Mouse (Mus musculus): ENCODE results near the gene Sprn. TPM values are rescaled to one million over a fixed set of nuclear protein-coding genes. Genes with fewer than 3 reads are reported as not detected.

The Sprn gene
- total RNA-seq (2017), result not detected in 2 replicates

DNA sequence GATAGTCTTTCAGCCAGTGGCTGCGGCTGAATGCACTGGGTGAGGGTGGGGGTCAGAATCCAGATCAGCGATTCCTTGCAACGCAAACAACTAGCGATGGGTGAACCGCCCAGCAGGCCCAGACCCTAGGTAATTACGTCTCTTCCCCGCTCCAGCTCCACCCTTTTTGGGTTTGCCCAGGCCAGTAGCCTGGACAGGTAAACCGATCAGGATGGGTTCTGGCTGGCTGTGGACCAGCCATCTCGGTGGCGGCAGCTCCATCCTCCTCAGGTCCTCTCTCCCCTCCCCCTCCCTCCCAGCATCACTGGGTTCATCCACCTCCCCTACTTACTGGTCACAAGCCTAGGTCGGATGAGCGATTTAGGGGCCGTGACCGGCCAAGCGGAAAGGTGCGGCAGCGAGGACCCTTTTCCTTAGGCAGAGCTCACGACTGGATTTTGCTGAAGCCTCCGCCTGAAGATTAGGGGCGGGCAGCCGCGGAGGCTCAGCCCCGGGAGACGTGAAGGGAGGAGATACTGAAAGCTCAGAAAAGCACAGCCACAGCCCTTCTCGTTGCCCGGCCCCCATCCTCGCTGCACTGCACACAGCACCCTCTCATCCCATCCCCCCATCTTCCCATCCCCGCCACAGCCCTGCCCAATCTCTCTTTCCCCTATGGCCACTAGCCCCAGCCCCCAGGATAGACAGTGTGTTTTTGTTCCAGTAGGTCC lies at the start of gene Sprn:
TSS of gene Sprn (minus strand) at position 660 of the 710 bp plus-strand sequence.
- 0 out of 2 replicates have a peak, but pooled peaks have one; percentile 5 for ATAC-seq (replicated peaks; ENCODE audit: low read depth, poor library complexity, severe bottlenecking)

DNA sequence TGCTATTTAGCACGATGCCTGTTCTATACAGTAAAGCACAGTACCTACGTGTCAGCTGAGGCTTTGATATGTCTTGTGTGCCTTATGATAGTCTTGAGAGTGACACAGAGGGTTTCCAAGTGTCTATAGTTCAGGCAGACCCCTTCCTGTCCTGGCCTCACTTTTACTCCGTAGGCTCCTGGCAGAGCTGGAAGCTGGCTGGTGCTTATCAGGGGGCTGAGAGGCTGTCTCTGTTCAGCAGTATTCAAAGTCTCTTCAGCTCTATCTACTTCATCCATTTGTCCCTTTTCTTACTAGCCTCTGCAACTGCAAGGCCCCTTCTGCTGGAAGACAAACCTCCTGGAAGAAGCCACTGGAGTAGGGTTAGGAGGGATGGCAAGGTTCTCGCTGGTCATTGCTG lies 46.4 kb upstream of the Sprn start:
- ATAC-seq (replicated peaks; ENCODE audit: low read depth, poor library complexity, severe bottlenecking), result no peak

DNA sequence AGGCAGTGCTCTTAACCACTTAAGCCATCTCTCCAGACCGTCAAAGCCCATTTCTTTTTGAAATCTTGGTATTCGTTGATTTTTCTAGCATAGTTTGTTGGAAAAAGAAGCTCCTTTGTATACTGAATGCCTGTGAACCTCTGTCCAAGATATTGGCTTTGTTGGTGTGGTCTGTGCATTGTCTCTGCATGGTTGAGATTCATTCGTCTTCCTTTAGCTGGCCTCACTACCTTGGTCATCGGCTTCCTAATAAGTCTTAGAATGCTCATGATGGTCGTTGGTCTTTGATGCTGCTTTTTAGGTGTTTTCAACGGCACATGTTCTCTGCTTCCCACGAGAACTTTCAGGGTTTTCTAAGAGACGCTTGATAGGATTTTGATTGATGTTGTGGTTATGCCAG lies 41.3 kb upstream of the Sprn start:
- no peak for ATAC-seq (replicated peaks; ENCODE audit: low read depth, poor library complexity, severe bottlenecking)

DNA sequence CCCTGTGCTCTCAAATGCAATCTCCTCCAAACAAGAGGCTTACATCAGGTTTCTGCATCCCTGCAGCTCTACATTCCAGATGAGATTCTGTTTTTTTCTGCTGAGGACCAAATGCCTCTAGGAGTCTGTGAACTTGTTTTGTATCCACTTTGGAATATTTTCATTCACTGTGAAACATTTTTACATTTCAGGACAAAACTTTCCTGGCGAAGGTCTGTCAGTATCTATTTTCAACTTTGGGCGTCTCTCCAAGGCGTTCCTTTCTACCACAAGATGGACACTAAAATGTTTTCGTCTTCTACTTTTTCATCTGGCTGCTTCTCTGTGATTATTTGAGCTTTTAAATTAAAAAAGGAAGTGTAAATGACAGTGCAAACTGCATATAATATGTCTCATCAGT lies 39.4 kb upstream of the Sprn start:
- ATAC-seq (replicated peaks; ENCODE audit: low read depth, poor library complexity, severe bottlenecking), result no peak

DNA sequence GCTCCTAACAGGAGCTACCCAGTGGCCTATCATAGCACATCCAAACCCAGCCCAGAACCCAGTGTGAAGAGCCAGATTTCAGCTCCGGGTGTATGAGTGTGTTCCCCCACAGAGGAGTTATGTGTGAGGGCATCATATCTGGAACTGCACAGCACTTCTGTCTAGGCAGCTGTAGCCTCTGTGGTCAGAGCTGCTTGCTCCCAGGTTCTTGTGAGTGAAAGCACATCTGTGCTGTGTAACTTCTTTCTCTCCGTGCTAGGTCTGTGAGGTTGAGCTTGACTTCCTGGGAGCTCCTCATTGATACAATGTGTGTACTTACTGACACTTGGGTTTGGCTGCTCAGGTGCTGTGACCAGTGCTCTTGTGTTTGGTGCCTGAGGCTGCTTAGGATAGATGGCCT lies 38.2 kb upstream of the Sprn start:
- ATAC-seq (replicated peaks; ENCODE audit: low read depth, poor library complexity, severe bottlenecking), result no peak

DNA sequence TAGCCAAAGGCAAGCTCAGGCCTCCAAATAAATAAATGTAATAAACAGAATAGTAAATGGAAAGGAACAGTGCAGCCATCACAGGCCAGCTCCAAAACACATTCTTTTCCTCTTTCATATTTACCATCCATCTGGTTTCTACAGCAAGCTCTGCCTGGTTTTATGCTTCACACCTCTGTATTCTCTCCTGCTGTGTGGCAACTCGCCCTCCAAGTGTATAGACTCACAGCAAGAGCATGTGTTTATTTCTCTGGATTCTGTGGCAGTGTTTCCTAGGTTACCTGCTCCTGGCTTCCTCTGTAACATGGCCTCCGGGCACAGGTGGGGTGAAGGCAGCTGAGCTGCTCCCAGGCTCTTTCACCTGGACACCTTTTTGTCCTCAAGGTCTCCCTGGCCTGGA lies 37.8 kb upstream of the Sprn start:
- no peak for ATAC-seq (replicated peaks; ENCODE audit: low read depth, poor library complexity, severe bottlenecking)

DNA sequence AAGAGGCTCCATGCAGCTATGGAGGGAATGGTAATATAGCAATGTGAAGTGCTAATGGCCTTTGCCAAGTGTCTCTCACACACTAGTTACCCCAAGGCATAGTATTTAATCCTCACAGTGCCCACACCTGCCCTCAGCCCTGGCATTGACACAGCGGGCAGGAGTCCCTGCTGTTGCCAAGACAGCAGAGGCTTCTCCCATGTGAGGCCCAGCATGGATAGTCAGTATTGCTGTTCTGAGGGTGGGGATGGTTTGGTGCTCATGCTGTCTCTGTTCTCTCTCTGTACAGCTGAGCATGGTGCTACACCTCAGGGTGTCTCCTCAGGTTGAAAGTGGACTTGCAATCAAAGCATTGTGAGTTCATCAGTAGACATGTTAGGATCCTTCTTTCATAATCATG lies 35.8 kb upstream of the Sprn start:
- ATAC-seq (replicated peaks; ENCODE audit: low read depth, poor library complexity, severe bottlenecking), result no peak

DNA sequence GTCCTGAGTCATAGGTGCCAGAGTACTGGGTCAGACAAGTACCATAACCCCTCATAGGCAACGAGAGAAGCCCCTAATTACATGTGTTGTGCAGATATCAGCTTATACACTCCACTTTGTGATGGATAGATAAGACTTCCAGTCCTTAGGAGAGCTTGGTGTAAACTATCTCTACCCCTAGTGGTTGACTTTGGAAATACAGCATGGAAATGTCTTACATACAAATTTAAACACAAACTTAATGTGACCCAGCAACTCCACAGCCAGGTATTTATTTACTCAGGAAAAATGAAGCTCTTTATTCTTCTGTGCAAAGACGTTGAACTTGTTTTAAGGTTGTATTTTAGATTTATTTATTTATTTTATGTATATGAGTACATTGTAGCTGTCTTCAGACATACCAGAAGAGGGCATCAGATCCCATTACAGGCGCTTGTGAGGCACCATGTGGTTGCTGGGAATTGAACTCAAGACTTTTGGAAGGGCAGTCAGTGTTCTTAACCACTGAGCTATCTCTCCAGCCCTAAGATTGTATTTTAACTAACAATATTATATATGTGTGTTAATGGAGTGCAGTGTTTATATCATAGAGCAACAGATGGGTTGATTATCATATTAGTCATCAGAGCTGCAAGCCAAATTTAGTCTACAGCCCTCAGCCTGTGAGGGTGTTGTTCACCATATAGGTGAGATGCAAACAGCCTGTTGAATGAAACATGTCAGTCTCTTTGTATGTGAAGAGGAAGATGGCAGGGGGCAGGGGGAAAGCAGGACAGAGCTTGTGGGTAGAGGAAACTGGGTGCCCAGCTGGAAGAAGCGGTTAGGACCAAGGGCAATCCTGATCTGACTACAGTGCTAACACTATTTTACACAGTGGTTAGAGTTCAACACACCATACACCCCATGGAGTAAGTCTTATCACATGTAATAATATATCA lies 34.0 kb upstream of the Sprn start:
- peak; percentile 71 for ATAC-seq (replicated peaks; ENCODE audit: low read depth, poor library complexity, severe bottlenecking)

DNA sequence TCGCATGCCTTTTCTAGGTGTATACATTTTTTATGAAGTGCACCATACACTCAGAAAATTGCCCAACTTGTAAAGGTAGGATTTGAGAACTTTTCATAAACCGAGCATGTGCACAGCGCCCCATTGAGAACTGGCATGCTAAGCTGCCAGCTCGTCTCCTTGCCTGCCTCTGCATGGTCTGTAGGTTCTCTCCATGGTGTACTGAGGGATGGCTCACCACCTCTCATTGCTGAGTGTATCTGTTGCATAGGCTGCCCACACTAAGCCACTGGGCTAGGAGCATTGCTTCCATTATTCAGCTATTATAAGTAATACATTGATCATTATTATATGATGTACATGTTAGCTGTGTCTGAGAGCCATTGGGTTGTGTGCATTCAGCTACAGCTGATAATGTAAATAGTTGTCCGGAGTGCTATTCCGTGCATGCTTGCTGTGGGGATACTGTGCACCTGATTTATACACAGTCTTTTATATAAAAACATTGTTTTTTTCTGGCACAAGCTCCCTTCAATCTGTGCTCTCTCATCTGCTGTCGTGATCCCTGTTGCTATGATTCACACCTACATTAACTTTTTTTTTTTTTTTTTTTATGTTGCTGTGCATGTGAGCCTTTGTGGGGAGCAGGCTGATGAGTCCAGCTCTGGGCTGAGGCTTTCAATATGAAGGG lies 33.2 kb upstream of the Sprn start:
- no peak for ATAC-seq (replicated peaks; ENCODE audit: low read depth, poor library complexity, severe bottlenecking)

DNA sequence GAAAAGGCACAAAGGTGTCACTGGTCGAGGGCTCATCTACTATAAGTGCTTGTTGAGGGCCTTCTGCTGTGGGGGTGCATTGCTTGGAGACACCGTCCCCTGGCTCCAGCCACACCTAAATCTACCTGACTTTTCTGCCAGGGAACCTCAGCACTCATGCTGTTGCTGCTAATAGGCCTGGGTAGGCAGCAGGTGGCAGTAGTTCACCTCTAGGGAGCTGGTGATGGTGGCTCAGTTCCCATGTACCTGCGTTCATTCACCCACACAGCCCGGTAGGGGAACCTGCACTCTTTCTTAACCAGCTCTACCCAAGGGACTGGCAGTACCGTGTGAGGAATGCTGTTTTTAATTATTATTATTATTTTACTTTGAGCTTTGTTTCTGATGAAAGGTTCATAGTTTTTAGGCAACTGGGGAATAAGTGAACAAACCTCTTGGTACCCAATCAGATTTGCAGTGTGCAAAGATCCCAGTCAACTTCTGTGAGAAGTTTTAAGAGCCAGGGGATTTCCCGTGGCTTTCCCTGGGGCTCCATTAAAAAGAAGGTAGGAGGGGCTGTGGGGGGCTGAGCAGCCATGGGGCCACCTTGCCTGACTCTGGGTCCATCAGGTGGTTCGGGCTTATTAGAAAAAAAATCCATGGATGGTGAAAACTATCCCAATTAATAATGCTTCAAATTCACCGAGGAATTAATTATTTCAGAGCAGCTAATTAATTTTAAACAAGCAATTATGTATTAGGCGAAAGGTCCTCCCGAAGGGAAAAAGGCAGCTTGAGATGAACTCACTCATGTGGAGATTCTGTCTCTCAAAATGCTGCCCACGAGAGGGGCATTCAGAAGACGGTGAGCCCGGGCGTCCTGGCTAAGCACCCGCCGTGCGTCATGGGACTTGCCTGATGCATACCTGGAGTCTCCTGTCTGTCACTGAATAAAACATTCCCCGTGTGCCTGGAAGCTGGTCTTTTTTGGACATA lies 32.3 kb upstream of the Sprn start:
- peak; percentile 59; the same call in 1 of the 2 replicates for ATAC-seq (replicated peaks; ENCODE audit: low read depth, poor library complexity, severe bottlenecking)

DNA sequence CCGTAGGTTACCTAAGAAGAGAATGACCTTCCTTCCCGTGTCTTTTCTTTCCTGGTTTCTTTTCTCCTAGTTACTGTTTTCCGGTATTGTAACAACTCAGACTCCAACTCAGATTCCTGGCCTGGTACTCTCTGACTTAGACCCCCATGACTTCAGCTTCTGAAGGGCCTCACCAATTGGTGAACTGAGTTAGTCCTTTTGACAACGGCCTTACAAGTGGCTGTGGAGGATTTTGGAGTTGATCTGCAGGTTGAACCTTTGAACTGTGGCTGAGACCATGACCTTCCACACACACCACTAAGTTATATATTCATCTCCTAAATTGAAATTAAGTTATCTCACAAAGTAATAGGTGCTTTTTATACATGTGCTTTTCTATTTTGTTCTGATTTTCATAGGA lies 29.5 kb upstream of the Sprn start:
- ATAC-seq (replicated peaks; ENCODE audit: low read depth, poor library complexity, severe bottlenecking), result no peak

DNA sequence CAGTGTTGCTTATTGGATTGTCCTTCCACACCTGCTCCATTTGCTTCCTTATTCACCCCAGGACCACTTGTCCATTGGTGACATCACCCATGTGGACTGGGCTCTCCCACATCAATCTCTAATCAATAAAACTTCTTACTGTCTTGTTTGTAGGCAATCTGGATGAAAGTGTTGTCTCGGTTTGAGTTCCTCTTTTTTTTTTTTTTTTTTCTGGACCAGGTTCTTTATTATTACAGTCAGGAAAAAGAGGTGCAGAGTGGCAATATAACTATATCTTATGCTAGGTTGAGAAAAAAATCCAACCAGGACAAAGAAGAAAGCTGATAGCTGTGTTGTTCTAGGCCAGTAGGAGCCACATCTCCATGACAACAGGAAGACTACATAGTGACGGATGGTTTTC lies 26.0 kb upstream of the Sprn start:
- ATAC-seq (replicated peaks; ENCODE audit: low read depth, poor library complexity, severe bottlenecking), result no peak

DNA sequence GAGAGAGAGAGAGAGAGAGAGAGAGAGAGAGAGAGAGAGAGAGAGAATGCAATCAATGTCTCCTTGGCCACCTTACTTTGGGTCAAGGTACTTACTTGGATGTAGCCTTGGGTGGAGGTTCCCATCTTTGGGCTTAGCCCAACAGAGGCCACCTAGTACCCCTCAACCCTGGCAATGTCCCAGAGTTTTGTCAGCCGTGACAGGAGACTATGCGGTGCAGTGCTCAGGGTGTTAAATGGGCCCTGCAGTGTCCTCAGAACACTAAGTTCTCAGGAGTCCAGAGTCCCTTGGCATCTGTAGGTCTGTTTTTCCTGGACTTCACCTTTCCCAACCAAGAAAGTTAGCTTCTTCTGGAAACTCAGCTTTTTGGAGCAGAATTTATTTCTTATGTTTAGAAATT lies 24.5 kb upstream of the Sprn start:
- ATAC-seq (replicated peaks; ENCODE audit: low read depth, poor library complexity, severe bottlenecking), result no peak

DNA sequence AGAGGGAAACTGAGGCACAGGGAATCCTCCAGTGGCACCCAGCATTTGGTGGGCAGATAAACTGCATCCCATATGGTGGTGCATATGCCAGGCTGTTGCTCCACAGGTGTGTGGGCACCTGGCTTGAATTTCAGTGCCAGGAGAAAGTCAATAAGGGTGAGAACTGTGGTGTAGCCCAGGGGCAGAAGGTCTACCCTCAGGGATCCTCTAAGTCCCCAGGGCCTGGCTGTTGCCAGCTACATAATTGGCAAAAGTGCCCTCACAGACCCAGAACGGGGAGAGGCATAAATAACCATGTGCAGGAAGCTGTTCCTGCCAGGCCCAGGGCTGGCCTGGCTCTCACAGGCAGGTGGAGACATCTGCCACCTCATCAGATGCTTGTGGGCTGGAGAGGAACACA lies 18.3 kb upstream of the Sprn start, which contains the start of gene Olfr523:
TSS of gene Olfr523 (plus strand) at position 282 of the 400 bp plus-strand sequence.
- no peak for ATAC-seq (replicated peaks; ENCODE audit: low read depth, poor library complexity, severe bottlenecking)

DNA sequence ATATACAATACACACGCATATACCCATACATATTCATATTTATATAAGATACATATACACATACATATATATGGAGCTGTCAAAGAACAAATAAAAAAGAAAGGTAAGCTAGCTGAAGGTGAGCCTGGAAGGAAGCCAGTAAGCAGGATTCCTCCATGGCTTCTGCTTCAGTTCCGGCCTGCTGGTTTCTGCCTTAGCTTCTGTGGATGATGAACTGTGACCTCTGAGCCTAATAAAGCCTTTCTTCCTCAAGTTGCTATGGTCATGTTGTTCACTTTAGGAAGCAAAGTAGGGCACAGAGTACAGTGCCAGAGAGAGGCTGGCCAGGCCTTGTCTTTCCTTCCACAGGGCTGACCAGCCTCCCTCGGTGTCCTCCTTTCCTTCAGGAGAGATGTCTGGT lies 16.2 kb upstream of the Sprn start:
- ATAC-seq (replicated peaks; ENCODE audit: low read depth, poor library complexity, severe bottlenecking), result no peak

DNA sequence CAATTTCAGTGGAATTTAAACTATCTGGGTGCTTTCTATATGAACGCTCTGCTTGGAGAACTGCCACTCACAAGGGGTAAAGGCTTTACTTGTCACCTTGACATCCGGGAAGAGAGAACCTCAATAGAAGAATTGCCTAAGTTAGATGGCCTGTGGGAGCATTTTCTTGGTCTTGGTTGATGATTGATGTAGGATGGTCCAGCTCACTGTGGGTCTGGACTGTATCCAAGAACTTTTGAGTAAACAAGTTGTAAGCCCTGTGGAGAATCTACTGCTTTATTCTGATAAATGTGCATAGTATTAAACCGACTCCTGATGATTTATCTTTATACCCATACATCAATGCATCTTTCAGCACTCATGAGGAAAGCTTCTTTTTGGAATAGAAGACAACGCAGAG lies 14.7 kb upstream of the Sprn start:
- no peak for ATAC-seq (replicated peaks; ENCODE audit: low read depth, poor library complexity, severe bottlenecking)

DNA sequence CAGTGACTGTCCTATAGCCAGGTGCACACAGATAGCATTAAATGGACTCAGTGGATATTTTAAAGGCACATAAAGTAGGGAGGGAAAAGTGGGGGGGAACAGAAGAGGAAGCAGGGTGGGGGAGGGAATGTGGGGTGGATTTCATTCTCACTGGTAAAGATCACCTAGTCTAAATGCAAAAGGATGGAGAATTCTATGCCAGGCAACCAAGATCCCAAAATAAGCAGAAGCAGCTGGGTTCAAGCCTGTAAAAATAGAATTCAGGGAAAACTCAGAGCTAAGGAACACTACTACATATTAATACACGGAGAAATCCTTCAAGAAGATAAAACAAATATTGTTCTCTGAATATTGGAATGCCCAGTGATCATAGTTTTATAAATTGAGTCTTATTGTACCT lies 13.3 kb upstream of the Sprn start:
- no peak for ATAC-seq (replicated peaks; ENCODE audit: low read depth, poor library complexity, severe bottlenecking)

DNA sequence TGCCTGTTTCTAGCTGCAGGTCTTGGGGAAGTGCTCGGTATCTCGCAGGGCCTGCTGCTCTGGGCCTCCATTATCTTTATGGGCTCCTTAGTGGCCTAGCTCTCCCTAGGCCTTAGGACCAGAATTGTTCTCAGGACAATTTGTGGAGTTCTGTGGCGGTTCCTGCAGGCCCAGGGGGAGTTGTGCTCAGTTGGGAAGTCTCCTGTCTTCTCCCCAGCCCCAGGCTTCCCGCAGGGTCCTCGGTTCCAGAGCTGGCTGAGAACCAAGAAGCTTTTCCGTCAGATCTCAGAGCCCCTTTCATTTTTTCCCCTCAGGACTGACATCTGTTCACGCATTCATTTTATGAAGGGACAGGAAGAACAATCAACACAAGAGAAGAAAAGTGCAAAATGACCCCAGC lies 10.0 kb upstream of the Sprn start, which contains the start of gene Olfr522:
TSS of gene Olfr522 (minus strand) at position 101 of the 400 bp plus-strand sequence.
- no peak for ATAC-seq (replicated peaks; ENCODE audit: low read depth, poor library complexity, severe bottlenecking)

DNA sequence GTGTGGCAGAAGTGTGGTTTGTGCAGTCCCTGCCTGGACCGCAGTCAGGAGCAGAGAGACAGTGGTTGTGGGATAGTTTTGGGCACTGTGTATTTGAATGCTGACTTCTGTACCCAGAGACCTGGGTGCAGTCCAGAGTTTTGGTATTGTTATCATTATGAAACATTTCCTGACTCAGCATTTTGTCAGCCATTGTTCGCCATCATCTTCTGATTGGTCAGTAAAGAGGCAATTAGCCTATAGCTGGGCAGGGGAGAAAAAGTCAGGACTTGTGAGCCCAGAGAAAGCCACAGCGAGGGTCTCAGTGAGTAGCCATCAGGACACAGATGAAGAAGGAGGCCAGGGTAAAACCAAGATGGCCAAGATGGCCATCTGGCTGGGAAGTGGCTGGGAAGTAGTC lies 5.7 kb upstream of the Sprn start:
- no peak for ATAC-seq (replicated peaks; ENCODE audit: low read depth, poor library complexity, severe bottlenecking)

DNA sequence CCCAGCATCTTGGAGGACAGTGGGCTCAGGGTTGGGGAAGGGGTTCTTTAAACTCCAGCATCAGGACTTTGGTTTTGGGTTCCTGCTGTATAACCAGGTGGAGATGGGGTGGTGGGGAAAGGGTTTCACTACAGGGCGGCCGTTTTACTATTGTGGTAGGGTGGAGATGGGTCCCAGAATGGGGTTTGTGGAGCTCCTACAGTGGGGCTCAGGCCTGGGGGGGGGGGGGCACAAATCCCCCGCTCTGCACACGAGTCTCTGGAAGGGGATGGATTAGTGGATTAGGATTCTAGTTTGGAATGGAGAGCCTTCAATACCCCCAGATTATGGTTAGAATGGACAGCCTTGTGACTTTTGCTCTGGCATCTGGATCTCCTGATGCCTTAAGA lies 854 bp downstream of the Sprn start:
- no peak for ATAC-seq (replicated peaks; ENCODE audit: low read depth, poor library complexity, severe bottlenecking)

Measured in common myeloid progenitor, adult 5-6 weeks (primary cell).